Mouse (Mus musculus) hindbrain, embryonic 14.5 days (tissue): ENCODE measurements around the gene Pmp22. TPM values are rescaled to one million over a fixed set of nuclear protein-coding genes. Genes with fewer than 3 reads are reported as not detected.

Experiments
- ATAC-seq: fragments of 200-750 bp; cut with Nextera tagmentation; 2 replicates; pipeline ENCODE4 v1.8.0; 2017; ENCODE audit warnings: moderate number of reproducible peaks, mild to moderate bottlenecking, moderate TSS enrichment, moderate library complexity; ENCODE audit not compliant: low FRiP score
- DNase-seq: peaks from one replicate; pipeline ENCODE4 v3.0.0-alpha.2; 2015; ENCODE audit warnings: low spot score
- H3K27ac ChIP-seq: fragments of 300-500 bp; sonication (generic); 2 replicates; pipeline ENCODE4 v1.5.1; 2014; ENCODE audit warnings: mild to moderate bottlenecking, moderate library complexity
- H3K27me3 ChIP-seq: fragments of 300-500 bp; sonication (generic); 2 replicates; pipeline ENCODE4 v1.6.1; 2014; ENCODE audit warnings: mild to moderate bottlenecking, low read length, mixed read lengths; ENCODE audit not compliant: control insufficient read depth, insufficient read depth
- H3K36me3 ChIP-seq: fragments of 300-500 bp; sonication (generic); replicated peaks from 2 replicates; pipeline ENCODE4 v1.6.1; 2014; ENCODE audit not compliant: control insufficient read depth, insufficient read depth
- H3K4me1 ChIP-seq: fragments of 300-500 bp; sonication (generic); replicated peaks from 2 replicates; pipeline ENCODE4 v1.6.1; 2014; ENCODE audit warnings: antibody characterized with exemption, low read length, mixed read lengths; ENCODE audit not compliant: control insufficient read depth, insufficient read depth
- H3K4me2 ChIP-seq: fragments of 300-500 bp; sonication (generic); replicated peaks from 2 replicates; pipeline ENCODE4 v1.6.1; 2014; ENCODE audit warnings: mild to moderate bottlenecking, moderate library complexity
- H3K4me3 ChIP-seq: fragments of 300-500 bp; sonication (generic); replicated peaks from 2 replicates; pipeline ENCODE4 v1.5.1; 2014; ENCODE audit warnings: mild to moderate bottlenecking, low read length
- H3K9ac ChIP-seq: fragments of 300-500 bp; sonication (generic); 2 replicates; pipeline ENCODE4 v1.6.1; 2014
- H3K9me3 ChIP-seq: fragments of 300-500 bp; sonication (generic); 2 replicates; pipeline ENCODE4 v1.6.1; 2016; ENCODE audit warnings: low read length; ENCODE audit not compliant: control insufficient read depth
- WGBS: fragments of 180-500 bp; shearing (Covaris S2); extraction: QIAGEN DNeasy Blood & Tissue Kit; methylation state at CpG from one replicate; pipeline ENCODE4 v1.1.7; 2014; 5-methylcytosine and 5-hydroxymethylcytosine counted together
- polyA plus RNA-seq: library from polyadenylated mRNA; unstranded; fragments of >200 nt; fragmentation: Nextera tagmentation; extraction: Ambion mirVana; gene quantifications from 2 replicates; pipeline ENCODE4 v1.2.1, GENCODE M21; 2014

Pmp22 gene
- 39.7 and 41.1 TPM in 2 replicates for polyA plus RNA-seq

GRCm38 (mm10) chr11:63128784-63129183, at the start of gene Pmp22:
TSS of gene Pmp22 (plus strand) at chr11:63128982.
- peaks cover 46% of the 10 kb centered on the region for H3K27me3 ChIP-seq
- H3K36me3 ChIP-seq: no peaks in the 10 kb centered on the region
- 78% methylated on average over 2 of the region's 2 CpGs for WGBS
- no peak for DNase-seq
- H3K4me3 ChIP-seq: no peak within 1 kb of the TSS
- no peak within 1 kb of the TSS for H3K9ac ChIP-seq
- no peaks in the 10 kb centered on the region for H3K9me3 ChIP-seq
- no peak for ATAC-seq
- peaks cover 26% of the 10 kb centered on the region; the same call in 1 of the 2 replicates for H3K4me1 ChIP-seq
- H3K27ac ChIP-seq: no peak within 1 kb of the TSS
- H3K4me2 ChIP-seq: no peak within 1 kb of the TSS

GRCm38 (mm10) chr11:63084536-63084935, 44.2 kb upstream of the Pmp22 start:
- Histone ChIP-seq H3K4me2 (no peak overlapping the region), H3K27ac (no peak overlapping the region), H3K9me3 (no peaks in the 10 kb centered on the region), H3K4me3 (no peak overlapping the region), H3K9ac (no peak overlapping the region), H3K4me1 (no peaks in the 10 kb centered on the region), H3K36me3 (no peaks in the 10 kb centered on the region), H3K27me3 (no peaks in the 10 kb centered on the region)
- ATAC-seq (no peak), DNase-seq (no peak)
- 83% methylated on average over 3 of the region's 3 CpGs for WGBS

GRCm38 (mm10) chr11:63088672-63089071, 40.1 kb upstream of the Pmp22 start:
- H3K27ac ChIP-seq: no peak overlapping the region
- H3K4me1 ChIP-seq: no peaks in the 10 kb centered on the region
- WGBS: 92% methylated on average over 6 of the region's 6 CpGs
- H3K4me2 ChIP-seq: no peak overlapping the region
- no peak overlapping the region for H3K9ac ChIP-seq
- ATAC-seq (no peak), DNase-seq (no peak)
- H3K4me3 ChIP-seq: no peak overlapping the region
- no peaks in the 10 kb centered on the region for H3K27me3 ChIP-seq
- no peaks in the 10 kb centered on the region for H3K9me3 ChIP-seq
- H3K36me3 ChIP-seq: no peaks in the 10 kb centered on the region

GRCm38 (mm10) chr11:63090210-63090609, 38.6 kb upstream of the Pmp22 start:
- Histone ChIP-seq H3K9ac (no peak overlapping the region), H3K27me3 (no peaks in the 10 kb centered on the region), H3K9me3 (no peaks in the 10 kb centered on the region), H3K27ac (no peak overlapping the region), H3K36me3 (no peaks in the 10 kb centered on the region), H3K4me2 (no peak overlapping the region), H3K4me1 (no peaks in the 10 kb centered on the region), H3K4me3 (no peak overlapping the region)
- 60% methylated on average over 4 of the region's 4 CpGs for WGBS
- DNase-seq (no peak), ATAC-seq (no peak)

GRCm38 (mm10) chr11:63090986-63091385, 37.8 kb upstream of the Pmp22 start:
- Histone ChIP-seq H3K27ac (no peak overlapping the region), H3K36me3 (no peaks in the 10 kb centered on the region), H3K27me3 (no peaks in the 10 kb centered on the region), H3K9me3 (no peaks in the 10 kb centered on the region), H3K4me1 (no peaks in the 10 kb centered on the region), H3K9ac (no peak overlapping the region), H3K4me3 (no peak overlapping the region), H3K4me2 (no peak overlapping the region)
- 93% methylated on average over 6 of the region's 6 CpGs for WGBS
- ATAC-seq: no peak
- no peak for DNase-seq

GRCm38 (mm10) chr11:63092271-63092670, 36.5 kb upstream of the Pmp22 start:
- no peaks in the 10 kb centered on the region for H3K9me3 ChIP-seq
- H3K4me3 ChIP-seq: no peak overlapping the region
- no peak for ATAC-seq
- WGBS: 79% methylated on average over 5 of the region's 5 CpGs
- H3K36me3 ChIP-seq: no peaks in the 10 kb centered on the region
- H3K27ac ChIP-seq: no peak overlapping the region
- H3K27me3 ChIP-seq: no peaks in the 10 kb centered on the region
- no peak for DNase-seq
- H3K4me2 ChIP-seq: no peak overlapping the region
- H3K9ac ChIP-seq: no peak overlapping the region
- H3K4me1 ChIP-seq: no peaks in the 10 kb centered on the region

GRCm38 (mm10) chr11:63093601-63094000, 35.2 kb upstream of the Pmp22 start:
- H3K4me2 ChIP-seq: no peak overlapping the region
- H3K27me3 ChIP-seq: no peaks in the 10 kb centered on the region
- DNase-seq (no peak), ATAC-seq (no peak)
- no peak overlapping the region for H3K27ac ChIP-seq
- H3K36me3 ChIP-seq: no peaks in the 10 kb centered on the region
- H3K4me1 ChIP-seq: no peaks in the 10 kb centered on the region
- H3K4me3 ChIP-seq: no peak overlapping the region
- no peak overlapping the region for H3K9ac ChIP-seq
- no peaks in the 10 kb centered on the region for H3K9me3 ChIP-seq
- 78% methylated on average over 5 of the region's 5 CpGs for WGBS

GRCm38 (mm10) chr11:63094496-63094895, 34.3 kb upstream of the Pmp22 start:
- Histone ChIP-seq H3K36me3 (no peaks in the 10 kb centered on the region), H3K4me3 (no peak overlapping the region), H3K27me3 (no peaks in the 10 kb centered on the region), H3K4me1 (no peaks in the 10 kb centered on the region), H3K27ac (no peak overlapping the region), H3K9me3 (no peaks in the 10 kb centered on the region), H3K9ac (no peak overlapping the region), H3K4me2 (no peak overlapping the region)
- DNase-seq: no peak
- 90% methylated on average over 8 of the region's 8 CpGs for WGBS
- no peak for ATAC-seq

- H3K4me1 ChIP-seq: no peaks in the 10 kb centered on the region
- no peak overlapping the region for H3K4me3 ChIP-seq
- no peaks in the 10 kb centered on the region for H3K36me3 ChIP-seq
- no peaks in the 10 kb centered on the region for H3K9me3 ChIP-seq
- H3K27ac ChIP-seq: no peak overlapping the region
- H3K9ac ChIP-seq: no peak overlapping the region
- no peak overlapping the region for H3K4me2 ChIP-seq
- WGBS: 85% methylated on average over 3 of the region's 3 CpGs
- no peak for DNase-seq
- no peaks in the 10 kb centered on the region for H3K27me3 ChIP-seq
- ATAC-seq: no peak
Observed at GRCm38 (mm10) chr11:63098016-63098415, 30.8 kb upstream of the Pmp22 start.

GRCm38 (mm10) chr11:63099390-63099789, 29.4 kb upstream of the Pmp22 start:
- ATAC-seq (no peak), DNase-seq (no peak)
- 86% methylated on average over 3 of the region's 3 CpGs for WGBS
- H3K27ac ChIP-seq: no peak overlapping the region
- no peaks in the 10 kb centered on the region for H3K36me3 ChIP-seq
- no peaks in the 10 kb centered on the region for H3K9me3 ChIP-seq
- H3K4me1 ChIP-seq: no peaks in the 10 kb centered on the region
- no peaks in the 10 kb centered on the region for H3K27me3 ChIP-seq
- H3K4me3 ChIP-seq: no peak overlapping the region
- H3K9ac ChIP-seq: no peak overlapping the region
- no peak overlapping the region for H3K4me2 ChIP-seq
